Mouse (Mus musculus) embryonic facial prominence, embryonic 11.5 days (tissue): ENCODE data around the gene Fam234a. TPM values are rescaled to one million over a fixed set of nuclear protein-coding genes. Genes with fewer than 3 reads are reported as not detected.

ENCODE experiments used
- ATAC-seq: fragments of 200-750 bp; cut with Nextera tagmentation; replicated peaks from 2 replicates; pipeline ENCODE4 v1.8.0; 2017; ENCODE audit warnings: low read depth; ENCODE audit not compliant: insufficient number of reproducible peaks, low FRiP score, low TSS enrichment
- DNase-seq: peaks from one replicate; pipeline ENCODE4 v3.0.0-alpha.2; 2015; ENCODE audit warnings: low spot score
- H3K27ac ChIP-seq: fragments of 300-500 bp; sonication (generic); replicated peaks from 2 replicates; pipeline ENCODE4 v1.5.1; 2014; ENCODE audit warnings: mild to moderate bottlenecking, low read depth, low read length, control low read depth
- H3K27me3 ChIP-seq: fragments of 300-500 bp; sonication (generic); 2 replicates; pipeline ENCODE4 v1.6.1; 2014; ENCODE audit warnings: mild to moderate bottlenecking, low read length, moderate library complexity, mixed read lengths; ENCODE audit not compliant: control insufficient read depth, insufficient read depth
- H3K36me3 ChIP-seq: fragments of 300-500 bp; sonication (generic); replicated peaks from 2 replicates; pipeline ENCODE4 v1.6.1; 2014; ENCODE audit warnings: low read depth, mild to moderate bottlenecking, low read length, moderate library complexity, mixed read lengths; ENCODE audit not compliant: control insufficient read depth, insufficient read depth
- H3K4me1 ChIP-seq: fragments of 300-500 bp; sonication (generic); 2 replicates; pipeline ENCODE4 v1.6.1; 2014; ENCODE audit warnings: low read length, mixed read lengths; ENCODE audit not compliant: control insufficient read depth, insufficient read depth
- H3K4me2 ChIP-seq: fragments of 300-500 bp; sonication (generic); 2 replicates; pipeline ENCODE4 v1.6.1; 2014; ENCODE audit warnings: low read depth, mild to moderate bottlenecking, control low read depth, low read length, moderate library complexity
- H3K4me3 ChIP-seq: fragments of 300-500 bp; sonication (generic); 2 replicates; pipeline ENCODE4 v1.5.1; 2014; ENCODE audit warnings: low read depth, low read length, control low read depth
- H3K9ac ChIP-seq: fragments of 300-500 bp; sonication (generic); replicated peaks from 2 replicates; pipeline ENCODE4 v1.6.1; 2014; ENCODE audit warnings: mild to moderate bottlenecking, control low read depth, low read length
- H3K9me3 ChIP-seq: fragments of 300-500 bp; sonication (generic); replicated peaks from 2 replicates; pipeline ENCODE4 v1.6.1; 2016; ENCODE audit warnings: mild to moderate bottlenecking, low read length, inconsistent platforms, mixed read lengths; ENCODE audit not compliant: control insufficient read depth
- WGBS: fragments of 180-500 bp; shearing (Covaris S2); extraction: QIAGEN DNeasy Blood & Tissue Kit; methylation state at CpG from one replicate; pipeline ENCODE4 v1.1.7; 2014; 5-methylcytosine and 5-hydroxymethylcytosine counted together
- polyA plus RNA-seq: library from polyadenylated mRNA; unstranded; fragments of >200 nt; fragmentation: Nextera tagmentation; extraction: Ambion mirVana; gene quantifications from 2 replicates; pipeline ENCODE4 v1.2.1, GENCODE M21; 2014

Gene Fam234a
- polyA plus RNA-seq, 1 experiment from 2014 or later: 21.3 TPM

DNA sequence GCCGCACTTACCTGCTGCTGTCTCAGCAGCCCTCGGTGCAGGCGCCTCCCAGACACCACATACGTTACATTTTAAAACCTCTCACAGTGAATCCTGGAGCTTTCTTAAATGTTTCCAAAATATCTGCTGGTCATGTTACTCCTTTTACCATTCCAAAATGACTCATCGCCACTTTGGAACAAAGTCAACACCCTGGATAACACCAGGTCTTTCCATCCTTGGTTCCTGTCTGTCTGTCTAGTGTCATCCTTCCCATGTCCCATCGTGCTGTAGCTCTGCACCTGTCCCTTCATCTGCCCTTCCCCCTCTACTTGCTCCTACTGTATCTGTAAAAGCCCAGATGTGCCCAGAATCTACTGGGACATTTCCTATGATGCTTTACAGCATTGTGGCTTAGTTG, 3.1 kb downstream of the Fam234a start:
- no peak overlapping the region for H3K27ac ChIP-seq
- no peak for DNase-seq
- H3K4me3 ChIP-seq: no peak overlapping the region
- H3K9ac ChIP-seq: no peak overlapping the region
- H3K9me3 ChIP-seq: no peaks in the 10 kb centered on the region
- 75% methylated on average over 6 of the region's 6 CpGs for WGBS
- ATAC-seq: no peak
- no peaks in the 10 kb centered on the region for H3K36me3 ChIP-seq
- H3K4me2 ChIP-seq: no peak overlapping the region
- no peaks in the 10 kb centered on the region; the same call in 1 of the 2 replicates for H3K4me1 ChIP-seq
- no peaks in the 10 kb centered on the region for H3K27me3 ChIP-seq

DNA sequence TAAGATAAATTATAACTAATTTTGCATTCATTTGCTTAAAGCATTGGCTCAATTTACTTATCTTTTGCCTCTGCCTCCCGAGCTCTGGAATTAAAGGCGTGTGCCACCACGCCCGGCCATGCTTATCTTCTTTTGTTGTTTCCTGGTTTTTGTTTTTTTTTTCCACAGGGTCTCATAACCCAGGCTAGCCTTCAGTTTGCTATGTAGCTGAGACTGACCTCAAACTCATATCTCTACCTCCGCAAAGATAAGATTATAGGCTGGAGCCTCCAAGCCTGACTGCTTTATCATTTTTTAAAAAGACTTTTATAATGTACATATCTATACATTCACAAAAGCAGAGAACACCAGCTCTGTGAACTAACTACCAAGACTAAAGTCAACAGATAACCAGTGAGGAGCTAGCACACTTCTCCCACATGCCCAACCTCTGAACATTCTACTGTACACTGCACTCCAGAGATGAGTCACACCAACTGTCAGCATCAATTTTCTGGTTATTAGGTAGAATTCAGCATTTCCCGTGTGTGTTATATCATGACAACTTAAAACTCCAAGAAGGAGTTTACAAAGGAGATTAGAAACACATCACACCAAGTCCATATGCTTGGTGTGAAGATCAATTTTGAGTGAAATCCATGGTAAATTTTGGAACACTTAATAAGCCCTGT, 3.8 kb downstream of the Fam234a start:
- no peaks in the 10 kb centered on the region; the same call in 1 of the 2 replicates for H3K4me1 ChIP-seq
- no peak overlapping the region for H3K4me3 ChIP-seq
- no peak for DNase-seq
- H3K9me3 ChIP-seq: no peaks in the 10 kb centered on the region
- ATAC-seq: no peak
- 87% methylated on average over 6 of the region's 6 CpGs for WGBS
- H3K27ac ChIP-seq: no peak overlapping the region
- H3K27me3 ChIP-seq: no peaks in the 10 kb centered on the region
- H3K9ac ChIP-seq: no peak overlapping the region
- H3K4me2 ChIP-seq: no peak overlapping the region
- H3K36me3 ChIP-seq: no peaks in the 10 kb centered on the region

DNA sequence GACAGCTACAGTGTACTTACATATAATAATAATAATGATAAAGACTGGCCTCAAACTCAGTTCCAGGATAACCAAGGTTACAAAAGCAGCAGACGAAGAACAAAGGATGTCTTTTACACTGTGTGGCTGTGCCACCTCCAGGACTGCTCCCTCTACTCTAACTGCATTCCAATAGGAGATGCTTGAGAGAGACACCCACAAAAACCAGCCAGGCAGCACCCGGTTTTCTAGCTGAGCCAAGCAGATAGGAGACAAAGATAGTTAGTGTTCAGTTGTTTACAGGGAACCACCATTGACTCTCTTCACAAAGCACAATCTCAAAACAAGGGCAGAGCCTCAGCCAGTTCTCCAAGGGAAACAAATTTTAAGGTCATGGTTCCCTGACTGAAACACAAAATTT, 4.5 kb downstream of the Fam234a start:
- 61% methylated on average over 2 of the region's 2 CpGs for WGBS
- H3K36me3 ChIP-seq: no peaks in the 10 kb centered on the region

DNA sequence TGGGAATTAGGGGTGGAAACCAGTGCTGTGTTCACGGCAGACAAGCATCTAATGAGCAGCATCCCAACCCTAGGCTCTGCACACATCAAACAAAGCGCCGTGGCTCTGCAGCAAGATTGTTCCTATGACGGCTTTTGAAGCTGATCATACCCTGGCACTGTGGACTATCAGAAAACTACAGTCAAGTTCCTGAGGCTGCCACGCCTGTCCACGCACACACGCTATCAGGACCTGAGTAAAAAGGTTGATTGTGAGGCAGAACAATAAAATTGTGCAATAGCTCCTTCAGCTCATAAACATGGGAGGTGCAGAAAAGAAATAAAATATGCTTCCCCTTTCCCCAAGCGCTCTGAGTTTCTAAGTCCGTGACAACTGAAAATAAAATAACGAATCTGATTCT, 6.4 kb downstream of the Fam234a start:
- ATAC-seq: no peak
- no peaks in the 10 kb centered on the region for H3K4me1 ChIP-seq
- no peak overlapping the region for H3K9ac ChIP-seq
- H3K4me2 ChIP-seq: no peak overlapping the region
- no peak overlapping the region for H3K4me3 ChIP-seq
- H3K27ac ChIP-seq: no peak overlapping the region
- no peaks in the 10 kb centered on the region for H3K36me3 ChIP-seq
- H3K27me3 ChIP-seq: no peaks in the 10 kb centered on the region
- H3K9me3 ChIP-seq: no peaks in the 10 kb centered on the region
- DNase-seq: no peak
- WGBS: 88% methylated on average over 10 of the region's 10 CpGs

More for the DNA sequence above, 4.5 kb downstream of the Fam234a start:
- no peak overlapping the region for H3K27ac ChIP-seq
- ATAC-seq (no peak), DNase-seq (no peak)
- H3K27me3 ChIP-seq: no peaks in the 10 kb centered on the region
- H3K4me1 ChIP-seq: no peaks in the 10 kb centered on the region; the same call in 1 of the 2 replicates
- no peak overlapping the region for H3K4me2 ChIP-seq
- H3K4me3 ChIP-seq: no peak overlapping the region
- no peak overlapping the region for H3K9ac ChIP-seq
- H3K9me3 ChIP-seq: no peaks in the 10 kb centered on the region

DNA sequence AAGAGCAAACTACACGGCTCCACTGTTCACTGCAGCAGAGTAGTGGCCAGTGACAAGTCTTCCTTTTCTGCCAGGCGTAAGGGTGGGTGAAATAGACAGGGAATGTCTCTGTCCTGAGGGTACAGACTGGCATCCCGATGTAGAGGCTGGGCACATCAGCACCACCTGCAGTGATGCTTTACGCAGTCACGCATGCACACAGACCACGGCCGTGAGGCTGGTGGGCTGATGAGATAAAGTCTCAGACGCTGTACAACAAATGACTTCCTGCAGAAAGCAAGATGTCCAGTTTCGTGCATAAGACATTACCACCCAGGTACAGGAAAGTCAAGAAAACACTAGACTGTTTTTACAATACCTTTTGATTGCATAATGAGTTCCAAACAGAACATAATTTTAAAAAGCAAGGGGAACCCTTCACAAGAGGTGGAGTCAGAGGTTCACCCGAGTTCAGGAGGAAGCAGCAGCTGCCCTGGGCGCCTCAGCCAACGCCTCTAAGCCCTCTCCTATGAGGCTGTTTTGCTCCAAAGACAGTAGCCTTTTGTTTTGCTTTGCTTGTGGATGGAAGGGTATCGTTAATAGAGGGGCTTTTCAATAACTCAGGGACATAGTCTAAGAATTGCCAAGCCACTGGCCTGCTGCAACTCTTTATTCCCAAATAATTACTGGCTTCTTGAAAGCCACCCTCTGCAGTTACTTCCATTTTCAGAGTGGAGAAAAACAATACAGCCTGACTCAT, 8.8 kb downstream of the Fam234a start:
- Histone ChIP-seq H3K27me3 (no peaks in the 10 kb centered on the region), H3K9me3 (no peaks in the 10 kb centered on the region), H3K27ac (no peak overlapping the region), H3K4me1 (no peaks in the 10 kb centered on the region), H3K36me3 (no peaks in the 10 kb centered on the region), H3K4me2 (no peak overlapping the region), H3K9ac (no peak overlapping the region), H3K4me3 (no peak overlapping the region)
- no peak for ATAC-seq
- no peak for DNase-seq
- 41% methylated on average over 13 of the region's 13 CpGs for WGBS

DNA sequence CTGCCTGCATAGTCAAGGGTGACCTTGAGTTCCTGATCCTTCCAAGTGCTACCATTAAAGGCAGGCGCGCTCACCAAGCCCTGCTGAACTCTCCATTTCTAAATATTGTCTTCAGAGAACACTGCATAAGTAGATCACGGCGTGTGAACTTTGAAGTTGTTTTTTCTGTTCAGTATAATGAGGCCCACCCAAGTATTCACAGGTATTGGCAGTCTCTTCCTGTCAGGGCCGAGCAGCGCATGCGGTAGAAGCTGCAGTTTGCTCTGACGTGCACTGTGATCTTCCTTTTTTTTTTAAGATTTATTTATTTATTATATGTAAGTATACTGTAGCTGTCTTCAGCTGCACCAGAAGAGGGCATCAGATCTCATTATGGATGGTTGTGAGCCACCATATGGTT, 9.7 kb downstream of the Fam234a start:
- Histone ChIP-seq H3K4me3 (no peak overlapping the region), H3K9me3 (no peaks in the 10 kb centered on the region), H3K27ac (no peak overlapping the region), H3K36me3 (no peaks in the 10 kb centered on the region), H3K4me2 (no peak overlapping the region), H3K4me1 (no peaks in the 10 kb centered on the region), H3K9ac (no peak overlapping the region), H3K27me3 (no peaks in the 10 kb centered on the region)
- DNase-seq (no peak), ATAC-seq (no peak)
- WGBS: 91% methylated on average over 8 of the region's 8 CpGs

DNA sequence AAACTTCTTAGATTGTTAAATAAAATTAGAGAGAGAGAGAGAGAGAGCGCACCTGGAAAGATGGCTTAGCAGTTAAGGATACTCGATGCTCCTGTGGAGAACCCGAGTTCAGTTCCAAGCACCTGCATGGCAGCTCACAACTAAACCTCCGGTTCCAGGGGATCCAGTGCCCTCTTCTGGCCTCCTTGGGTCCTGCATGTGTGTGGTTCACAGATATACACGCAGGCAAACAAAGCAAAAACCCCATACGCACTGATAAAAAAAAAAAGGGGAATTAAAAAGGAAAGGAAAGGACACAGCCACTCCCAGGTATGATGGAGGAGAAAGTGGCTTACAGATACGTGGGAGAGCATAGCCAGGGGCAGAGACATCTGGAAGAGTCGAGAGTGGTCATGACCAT, 11.2 kb downstream of the Fam234a start:
- no peak overlapping the region for H3K27ac ChIP-seq
- WGBS: 70% methylated on average over 8 of the region's 8 CpGs
- H3K9ac ChIP-seq: no peak overlapping the region
- no peak for DNase-seq
- no peaks in the 10 kb centered on the region for H3K4me1 ChIP-seq
- no peak for ATAC-seq
- H3K9me3 ChIP-seq: no peaks in the 10 kb centered on the region
- no peak overlapping the region for H3K4me3 ChIP-seq
- no peaks in the 10 kb centered on the region for H3K36me3 ChIP-seq
- H3K4me2 ChIP-seq: no peak overlapping the region
- H3K27me3 ChIP-seq: no peaks in the 10 kb centered on the region

DNA sequence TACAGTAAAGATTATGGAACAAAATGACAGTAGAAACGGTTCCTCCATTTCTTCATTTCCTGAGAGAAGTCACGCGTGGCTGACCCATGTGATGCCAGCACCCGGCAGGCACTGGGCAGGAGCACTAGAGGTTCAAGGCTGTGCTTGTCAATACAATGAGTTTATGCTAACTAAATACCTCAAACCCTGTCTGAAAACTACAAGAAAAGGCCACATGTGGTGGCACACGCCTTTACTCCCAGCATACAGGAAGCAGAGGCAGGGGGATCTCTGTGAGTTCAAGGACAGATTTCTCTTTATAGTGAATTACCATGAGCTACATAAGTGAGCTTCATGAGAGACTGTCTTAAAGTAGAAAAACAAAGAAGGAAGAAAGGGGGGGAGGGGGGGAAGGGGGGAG, 12.9 kb downstream of the Fam234a start:
- DNase-seq: no peak
- ATAC-seq: no peak
- no peaks in the 10 kb centered on the region for H3K4me1 ChIP-seq
- H3K27ac ChIP-seq: no peak overlapping the region
- no peaks in the 10 kb centered on the region for H3K9me3 ChIP-seq
- no peak overlapping the region for H3K9ac ChIP-seq
- no peak overlapping the region for H3K4me2 ChIP-seq
- H3K4me3 ChIP-seq: no peak overlapping the region
- WGBS: 83% methylated on average over 5 of the region's 5 CpGs
- no peaks in the 10 kb centered on the region for H3K27me3 ChIP-seq
- no peaks in the 10 kb centered on the region for H3K36me3 ChIP-seq
